Mouse (Mus musculus) retina, embryonic 14.5 days (tissue): ENCODE measurements at regions not wholly inside any gene's neighbourhood (a gene's known extent, or its start where the extent isn't known, plus 50 kb on each side); places are given as distances from the start of the nearest gene placed in this dataset.

Source experiments
- DNase-seq: peaks from one replicate; pipeline ENCODE4 v3.0.0-alpha.2; 2015; ENCODE audit warnings: low spot score

GRCm38 (mm10) chr1:42295841-42296240, 399.7 kb upstream of the Pou3f3 start:
- no peak for DNase-seq

GRCm38 (mm10) chr1:42309251-42309650, 386.3 kb upstream of the Pou3f3 start:
- DNase-seq: no peak

GRCm38 (mm10) chr1:42313494-42313893, 382.1 kb upstream of the Pou3f3 start:
- DNase-seq: no peak

GRCm38 (mm10) chr1:42351884-42352283, 343.7 kb upstream of the Pou3f3 start:
- no peak for DNase-seq

GRCm38 (mm10) chr1:42352389-42352788, 343.2 kb upstream of the Pou3f3 start:
- DNase-seq: no peak

GRCm38 (mm10) chr1:42353096-42353495, 342.5 kb upstream of the Pou3f3 start:
- no peak for DNase-seq

GRCm38 (mm10) chr1:42354020-42354419, 341.5 kb upstream of the Pou3f3 start:
- no peak for DNase-seq

- no peak for DNase-seq
Observed at GRCm38 (mm10) chr1:42362438-42362837, 333.1 kb upstream of the Pou3f3 start.

GRCm38 (mm10) chr1:42365648-42366324, 329.8 kb upstream of the Pou3f3 start:
- no peak for DNase-seq

GRCm38 (mm10) chr1:42387919-42388684, 307.5 kb upstream of the Pou3f3 start:
- no peak for DNase-seq

GRCm38 (mm10) chr1:42388740-42389139, 306.8 kb upstream of the Pou3f3 start:
- no peak for DNase-seq

GRCm38 (mm10) chr1:42395651-42396260, 299.8 kb upstream of the Pou3f3 start:
- DNase-seq: no peak

GRCm38 (mm10) chr1:42398461-42399154, 297.0 kb upstream of the Pou3f3 start:
- DNase-seq: peak; percentile 41

- DNase-seq: no peak
Observed at GRCm38 (mm10) chr1:42415817-42416538, 279.6 kb upstream of the Pou3f3 start.

GRCm38 (mm10) chr1:42416539-42417218, 278.9 kb upstream of the Pou3f3 start:
- no peak for DNase-seq

GRCm38 (mm10) chr1:42417815-42418214, 277.8 kb upstream of the Pou3f3 start:
- DNase-seq: no peak

GRCm38 (mm10) chr1:42418233-42418632, 277.3 kb upstream of the Pou3f3 start:
- DNase-seq: no peak

- DNase-seq: no peak
Observed at GRCm38 (mm10) chr1:42436366-42436998, 259.1 kb upstream of the Pou3f3 start.

GRCm38 (mm10) chr1:42468365-42468764, 227.2 kb upstream of the Pou3f3 start:
- no peak for DNase-seq

GRCm38 (mm10) chr1:42471846-42472494, 223.6 kb upstream of the Pou3f3 start:
- DNase-seq: no peak
